Mouse (Mus musculus) intestine, postnatal 0 days (tissue): ENCODE data around the gene Katnal1. TPM values are rescaled to one million over a fixed set of nuclear protein-coding genes. Genes with fewer than 3 reads are reported as not detected.

Experiments used
- ATAC-seq: fragments of 200-750 bp; cut with Nextera tagmentation; 2 replicates; pipeline ENCODE4 v1.8.0; 2017; ENCODE audit warnings: mild to moderate bottlenecking, moderate TSS enrichment, moderate library complexity
- H3K27ac ChIP-seq: fragments of 300-500 bp; sonication (generic); 2 replicates; pipeline ENCODE4 v1.5.1; 2014; ENCODE audit warnings: mild to moderate bottlenecking, low read depth, low read length, moderate library complexity
- H3K27me3 ChIP-seq: fragments of 300-500 bp; sonication (generic); replicated peaks from 2 replicates; pipeline ENCODE4 v1.6.1; 2014; ENCODE audit warnings: low read length, mixed read lengths; ENCODE audit not compliant: control insufficient read depth, insufficient read depth
- H3K36me3 ChIP-seq: fragments of 300-500 bp; sonication (generic); 2 replicates; pipeline ENCODE4 v1.6.1; 2014; ENCODE audit warnings: mild to moderate bottlenecking, moderate library complexity; ENCODE audit not compliant: control insufficient read depth, insufficient read depth
- H3K4me1 ChIP-seq: fragments of 300-500 bp; sonication (generic); replicated peaks from 2 replicates; pipeline ENCODE4 v1.6.1; 2014; ENCODE audit warnings: antibody characterized with exemption, low read length, mixed read lengths; ENCODE audit not compliant: control insufficient read depth, insufficient read depth
- H3K4me2 ChIP-seq: fragments of 300-500 bp; sonication (generic); replicated peaks from 2 replicates; pipeline ENCODE4 v1.6.1; 2014; ENCODE audit warnings: low read depth, mild to moderate bottlenecking, moderate library complexity
- H3K4me3 ChIP-seq: fragments of 300-500 bp; sonication (generic); 2 replicates; pipeline ENCODE4 v1.5.1; 2014; ENCODE audit warnings: low read depth, low read length
- H3K9ac ChIP-seq: fragments of 300-500 bp; sonication (generic); 2 replicates; pipeline ENCODE4 v1.6.1; 2014; ENCODE audit warnings: mild to moderate bottlenecking, low read depth, low read length
- H3K9me3 ChIP-seq: fragments of 300-500 bp; sonication (generic); 2 replicates; pipeline ENCODE4 v1.6.1; 2016; ENCODE audit warnings: mixed run types; ENCODE audit not compliant: control insufficient read depth
- CTCF ChIP-seq: sonication (generic); IDR thresholded peaks from 2 replicates; pipeline ENCODE4 v1.5.1; 2016; ENCODE audit warnings: low read depth, mild to moderate bottlenecking, control low read depth, antibody characterized with exemption, moderate library complexity
- WGBS: fragments of 180-500 bp; shearing (Covaris S2); extraction: QIAGEN DNeasy Blood & Tissue Kit; methylation state at CpG from one replicate; pipeline ENCODE4 v1.1.7; 2014; 5-methylcytosine and 5-hydroxymethylcytosine counted together
- polyA plus RNA-seq: library from polyadenylated mRNA; unstranded; fragments of >200 nt; fragmentation: Nextera tagmentation; extraction: Ambion mirVana; gene quantifications from 2 replicates; pipeline ENCODE4 v1.2.1, GENCODE M21; 2015

Katnal1 gene
- polyA plus RNA-seq, 1 experiment from 2014 or later: 2.7 TPM

GRCm38 (mm10) chr5:148972167-148972566 lies 43.0 kb upstream of the Katnal1 start:
- TF ChIP-seq CTCF: no peak
- H3K27me3 ChIP-seq: no peaks in the 10 kb centered on the region
- no peak for ATAC-seq
- WGBS: 68% methylated on average over 8 of the region's 8 CpGs
- H3K27ac ChIP-seq: no peak overlapping the region
- H3K4me1 ChIP-seq: no peaks in the 10 kb centered on the region; the same call in 1 of the 2 replicates
- no peak overlapping the region for H3K4me3 ChIP-seq
- no peak overlapping the region for H3K9ac ChIP-seq
- no peaks in the 10 kb centered on the region for H3K9me3 ChIP-seq
- no peaks in the 10 kb centered on the region for H3K36me3 ChIP-seq
- no peak overlapping the region for H3K4me2 ChIP-seq

- Histone ChIP-seq H3K4me3 (no peak overlapping the region), H3K36me3 (no peaks in the 10 kb centered on the region), H3K4me1 (no peaks in the 10 kb centered on the region; the same call in 1 of the 2 replicates), H3K27me3 (no peaks in the 10 kb centered on the region), H3K9me3 (no peaks in the 10 kb centered on the region), H3K4me2 (no peak overlapping the region), H3K9ac (no peak overlapping the region), H3K27ac (no peak overlapping the region)
- no peak for TF ChIP-seq CTCF
- ATAC-seq: peak; percentile 58
- 49% methylated on average over 9 of the region's 9 CpGs for WGBS
These were observed 40.5 kb upstream of the Katnal1 start for GRCm38 (mm10) chr5:148969648-148970047.

GRCm38 (mm10) chr5:148968958-148969576 lies 39.9 kb upstream of the Katnal1 start:
- WGBS: 39% methylated on average over 7 of the region's 7 CpGs
- no peak for TF ChIP-seq CTCF
- H3K27me3 ChIP-seq: no peaks in the 10 kb centered on the region
- no peak overlapping the region for H3K27ac ChIP-seq
- H3K4me3 ChIP-seq: no peak overlapping the region
- H3K4me1 ChIP-seq: no peaks in the 10 kb centered on the region; the same call in 1 of the 2 replicates
- no peak overlapping the region for H3K9ac ChIP-seq
- no peaks in the 10 kb centered on the region for H3K36me3 ChIP-seq
- ATAC-seq: 0 out of 2 replicates have a peak, but pooled peaks have one; percentile 41
- H3K9me3 ChIP-seq: no peaks in the 10 kb centered on the region
- peak overlapping the region; percentile 13; the same call in 1 of the 2 replicates for H3K4me2 ChIP-seq

GRCm38 (mm10) chr5:148968179-148968578 lies 39.1 kb upstream of the Katnal1 start:
- Histone ChIP-seq H3K27ac (no peak overlapping the region), H3K9me3 (no peaks in the 10 kb centered on the region), H3K27me3 (no peaks in the 10 kb centered on the region), H3K4me2 (no peak overlapping the region), H3K4me3 (no peak overlapping the region), H3K9ac (no peak overlapping the region), H3K36me3 (no peaks in the 10 kb centered on the region), H3K4me1 (no peaks in the 10 kb centered on the region; the same call in 1 of the 2 replicates)
- 72% methylated on average over 5 of the region's 5 CpGs for WGBS
- TF ChIP-seq CTCF: no peak
- ATAC-seq: no peak

- Histone ChIP-seq H3K27ac (peak overlapping the region; percentile 60; the same call in 1 of the 2 replicates), H3K27me3 (no peaks in the 10 kb centered on the region), H3K4me3 (no peak overlapping the region), H3K36me3 (no peaks in the 10 kb centered on the region), H3K9ac (no peak overlapping the region), H3K9me3 (no peaks in the 10 kb centered on the region), H3K4me2 (no peak overlapping the region; the same call in 1 of the 2 replicates), H3K4me1 (no peaks in the 10 kb centered on the region; the same call in 1 of the 2 replicates)
- WGBS: 41% methylated on average over 6 of the region's 6 CpGs
- no peak for ATAC-seq
- no peak for TF ChIP-seq CTCF
These were observed 37.3 kb upstream of the Katnal1 start for GRCm38 (mm10) chr5:148966395-148966794.

- Histone ChIP-seq H3K36me3 (no peaks in the 10 kb centered on the region), H3K27ac (peak overlapping the region; percentile 60; the same call in 1 of the 2 replicates), H3K4me3 (no peak overlapping the region), H3K4me2 (no peak overlapping the region; the same call in 1 of the 2 replicates), H3K27me3 (no peaks in the 10 kb centered on the region), H3K4me1 (no peaks in the 10 kb centered on the region; the same call in 1 of the 2 replicates), H3K9ac (no peak overlapping the region), H3K9me3 (no peaks in the 10 kb centered on the region)
- 13% methylated on average over 13 of the region's 13 CpGs for WGBS
- ATAC-seq: peak; percentile 11; the same call in 1 of the 2 replicates
- no peak for TF ChIP-seq CTCF
These were observed 36.7 kb upstream of the Katnal1 start for GRCm38 (mm10) chr5:148965691-148966333.
